Mouse (Mus musculus) testis, adult 2 months (tissue): ENCODE data around the gene Nisch. TPM values are rescaled to one million over a fixed set of nuclear protein-coding genes. Genes with fewer than 3 reads are reported as not detected.
A peak's percentile ranks its signal among the peaks of the same experiment; 100 is the strongest.

Source experiments
- H3K27ac ChIP-seq: fragments of 200-500 bp; 2 replicates; pipeline ENCODE4 v1.5.1; 2012; ENCODE audit warnings: low read depth, low read length; ENCODE audit not compliant: control insufficient read depth, insufficient read depth
- H3K27me3 ChIP-seq: fragments of 200-500 bp; 2 replicates; pipeline ENCODE4 v1.6.1; 2012; ENCODE audit warnings: mild to moderate bottlenecking, low read length, moderate library complexity; ENCODE audit not compliant: control insufficient read depth, insufficient read depth
- H3K36me3 ChIP-seq: fragments of 200-500 bp; 2 replicates; pipeline ENCODE4 v1.6.1; 2012; ENCODE audit warnings: mild to moderate bottlenecking, low read length; ENCODE audit not compliant: control insufficient read depth, insufficient read depth
- H3K4me1 ChIP-seq: fragments of 200-500 bp; 2 replicates; pipeline ENCODE4 v1.6.1; 2012; ENCODE audit warnings: low read length; ENCODE audit not compliant: control insufficient read depth, insufficient read depth
- H3K4me3 ChIP-seq: fragments of 200-500 bp; 2 replicates; pipeline ENCODE4 v1.5.1; 2012; ENCODE audit warnings: low read depth, mild to moderate bottlenecking, low read length, moderate library complexity, mixed read lengths; ENCODE audit not compliant: control insufficient read depth
- CTCF ChIP-seq: fragments of 200-500 bp; IDR thresholded peaks from 2 replicates; pipeline ENCODE4 v1.5.1; 2012; ENCODE audit warnings: low read depth, mild to moderate bottlenecking, inconsistent platforms, low read length, moderate library complexity; ENCODE audit not compliant: control insufficient read depth, insufficient read depth, insufficient replicate concordance
- POLR2A ChIP-seq: fragments of 200-500 bp; IDR thresholded peaks from 2 replicates; pipeline ENCODE4 v1.6.1; 2012; ENCODE audit warnings: low read depth, mild to moderate bottlenecking, inconsistent platforms, low read length, moderate library complexity; ENCODE audit not compliant: control insufficient read depth
- polyA plus RNA-seq: library from polyadenylated mRNA; depleted of rRNA; stranded (reverse); fragments of >200 nt; gene quantifications from 2 replicates; pipeline ENCODE4 v1.2.3, GENCODE M21; 2012; rRNA removed

The Nisch gene
- polyA plus RNA-seq = 62.1 and 63.8 TPM in 2 replicates

DNA sequence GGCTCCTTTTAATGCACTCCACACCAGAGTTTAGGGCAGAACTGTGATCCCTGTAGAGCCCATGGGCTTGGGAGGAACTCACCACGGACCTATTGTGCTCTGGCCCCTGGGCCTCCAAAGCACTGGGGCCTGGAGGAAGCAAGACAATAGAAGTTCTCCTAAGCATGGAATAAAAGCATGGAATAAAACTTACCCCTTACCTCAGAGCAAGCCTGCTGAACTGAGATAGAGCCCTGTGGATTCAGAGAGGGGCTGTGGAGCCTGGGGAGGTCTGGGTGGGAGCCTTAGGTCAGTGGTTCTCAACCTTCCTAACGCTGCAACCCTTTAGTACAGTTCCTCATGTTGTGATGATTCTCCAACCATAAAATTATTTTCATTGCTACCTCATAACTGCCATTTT is at the start of gene Nisch:
TSS of gene Nisch (minus strand) at position 101 of the 400 bp plus-strand sequence.
- Histone ChIP-seq H3K36me3 (no peaks in the 10 kb centered on the region), H3K4me1 (no peaks in the 10 kb centered on the region), H3K27ac (no peak within 1 kb of the TSS), H3K4me3 (no peak within 1 kb of the TSS), H3K27me3 (no peaks in the 10 kb centered on the region)
- no peak for TF ChIP-seq CTCF
- TF ChIP-seq POLR2A = no peak

- no peaks in the 10 kb centered on the region for H3K27me3 ChIP-seq
- no peak overlapping the region for H3K27ac ChIP-seq
- H3K36me3 ChIP-seq = no peaks in the 10 kb centered on the region; the same call in none of the 2 replicates
- no peaks in the 10 kb centered on the region for H3K4me1 ChIP-seq
- TF ChIP-seq CTCF = no peak
- TF ChIP-seq POLR2A = no peak
- H3K4me3 ChIP-seq = no peak overlapping the region
Observed at GRCm38 (mm10) chr14:31260932-31261331, 44.2 kb upstream of the Nisch start.

GRCm38 (mm10) chr14:31260374-31260773 is 43.6 kb upstream of the Nisch start:
- Histone ChIP-seq H3K4me1 (no peaks in the 10 kb centered on the region), H3K4me3 (no peak overlapping the region), H3K36me3 (peaks cover 2% of the 10 kb centered on the region), H3K27me3 (no peaks in the 10 kb centered on the region), H3K27ac (no peak overlapping the region)
- TF ChIP-seq POLR2A (no peak), CTCF (no peak)

DNA sequence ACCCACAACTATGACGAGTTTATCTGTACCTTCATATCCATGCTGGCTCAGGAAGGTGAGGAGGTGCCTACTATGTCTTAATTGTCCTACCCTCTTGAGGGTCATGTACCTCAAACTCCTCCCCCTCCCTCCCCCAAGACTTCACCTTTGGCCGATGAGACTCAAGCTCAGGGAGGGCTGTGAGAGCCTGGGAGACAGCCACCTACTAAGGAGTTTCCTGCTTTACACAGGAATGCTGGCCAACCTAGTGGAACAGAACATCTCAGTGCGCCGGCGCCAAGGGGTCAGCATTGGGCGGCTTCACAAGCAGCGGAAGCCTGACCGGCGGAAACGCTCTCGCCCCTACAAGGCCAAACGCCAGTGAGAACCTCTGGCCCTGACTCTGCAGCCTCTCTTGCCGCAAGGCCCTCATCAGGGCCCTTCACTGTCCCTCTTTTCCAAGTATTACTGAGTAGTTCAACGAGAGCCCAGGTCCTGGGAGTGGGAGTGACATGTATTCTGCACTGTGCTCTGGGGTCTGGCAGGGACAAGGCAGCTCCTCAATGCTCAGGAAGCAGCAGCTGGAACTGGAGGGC is 41.8 kb upstream of the Nisch start:
- no peak for TF ChIP-seq POLR2A
- no peak for TF ChIP-seq CTCF
- Histone ChIP-seq H3K36me3 (peaks cover 2% of the 10 kb centered on the region), H3K27me3 (no peaks in the 10 kb centered on the region), H3K27ac (no peak overlapping the region), H3K4me1 (no peaks in the 10 kb centered on the region), H3K4me3 (no peak overlapping the region)

GRCm38 (mm10) chr14:31252091-31252490 is 35.3 kb upstream of the Nisch start:
- Histone ChIP-seq H3K4me1 (no peaks in the 10 kb centered on the region; the same call in 1 of the 2 replicates), H3K27ac (no peak overlapping the region), H3K4me3 (peak overlapping the region; percentile 98), H3K36me3 (peaks cover 3% of the 10 kb centered on the region), H3K27me3 (no peaks in the 10 kb centered on the region)
- TF ChIP-seq POLR2A (no peak), CTCF (no peak)

DNA sequence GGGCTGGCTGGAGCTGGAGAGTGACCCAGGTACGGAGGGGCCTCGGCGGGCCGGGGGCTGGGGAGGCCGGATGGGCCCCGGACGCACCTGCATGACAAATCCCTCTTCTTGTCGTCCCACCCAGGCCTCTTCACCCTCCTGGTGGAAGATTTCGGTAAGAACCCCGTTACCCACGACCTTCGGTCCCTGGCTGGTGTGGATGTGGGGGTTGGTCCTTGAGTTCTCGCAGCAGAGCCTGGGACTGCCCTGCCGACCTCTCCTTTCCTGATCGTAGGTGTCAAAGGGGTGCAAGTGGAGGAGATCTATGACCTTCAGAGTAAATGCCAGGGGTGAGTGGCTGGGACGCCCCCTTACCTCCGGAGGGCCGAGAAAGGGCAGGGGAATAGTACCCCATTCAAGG is 34.9 kb upstream of the Nisch start:
- TF ChIP-seq POLR2A = no peak
- no peak for TF ChIP-seq CTCF
- no peaks in the 10 kb centered on the region for H3K27me3 ChIP-seq
- H3K4me1 ChIP-seq = no peaks in the 10 kb centered on the region; the same call in 1 of the 2 replicates
- H3K27ac ChIP-seq = peak overlapping the region; percentile 76
- H3K36me3 ChIP-seq = peaks cover 3% of the 10 kb centered on the region
- peak overlapping the region; percentile 98 for H3K4me3 ChIP-seq

DNA sequence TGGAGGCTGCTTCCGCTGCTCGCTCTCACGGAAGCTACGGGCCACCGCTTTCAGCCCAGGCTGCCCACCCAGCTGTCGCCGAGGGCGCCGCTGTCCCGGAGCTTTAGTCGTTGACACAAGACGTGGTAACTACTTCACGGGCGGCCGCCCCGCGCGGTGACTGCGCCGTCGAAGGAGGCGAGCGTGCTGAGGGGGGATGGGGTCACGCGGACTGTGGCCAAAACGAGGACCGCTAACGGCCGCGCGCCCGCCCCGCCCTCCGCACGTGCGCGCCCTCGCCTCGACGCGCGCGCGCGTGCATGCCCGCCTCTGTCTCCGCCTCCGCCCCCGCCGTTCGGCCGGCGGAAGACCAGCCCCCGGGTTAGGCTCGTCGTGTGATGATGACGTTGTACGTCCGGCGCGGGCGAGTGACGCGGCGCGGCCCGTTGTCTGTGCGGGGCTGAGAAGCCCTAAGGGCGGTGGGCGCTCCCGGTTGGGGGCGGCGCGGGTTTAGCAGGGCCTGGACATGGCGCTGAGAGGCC is 34.4 kb upstream of the Nisch start, which contains the start of the genes Phf7 and Bap1:
TSS of gene Phf7 (minus strand) at position 234 of the 521 bp plus-strand sequence.
TSS of gene Bap1 (plus strand) at position 367 of the 521 bp plus-strand sequence.
- no peak for TF ChIP-seq CTCF
- TF ChIP-seq POLR2A = peak; percentile 93
- Histone ChIP-seq H3K36me3 (peaks cover 3% of the 10 kb centered on the region), H3K27ac (peak within 1 kb of the TSS; percentile 99)

More for the DNA sequence above, 34.4 kb upstream of the Nisch start, which contains the start of the genes Phf7 and Bap1:
- Histone ChIP-seq H3K4me1 (no peaks in the 10 kb centered on the region; the same call in 1 of the 2 replicates), H3K27me3 (no peaks in the 10 kb centered on the region), H3K4me3 (peak within 1 kb of the TSS; percentile 98)
